Mouse (Mus musculus) cortical plate, adult 2 months (tissue): ENCODE measurements around the gene Map3k9.

Experiments
- CTCF ChIP-seq: fragments of 200-500 bp; IDR thresholded peaks from 2 replicates; pipeline ENCODE4 v1.5.1; 2011; ENCODE audit warnings: mild to moderate bottlenecking, control low read depth, low read length; ENCODE audit not compliant: insufficient read depth; ENCODE audit errors: extremely low read depth
- POLR2A ChIP-seq: fragments of 200-500 bp; IDR thresholded peaks from 2 replicates; pipeline ENCODE4 v1.6.1; 2011; ENCODE audit warnings: mild to moderate bottlenecking, low read length, control low read depth; ENCODE audit not compliant: insufficient read depth; ENCODE audit errors: extremely low read depth

DNA sequence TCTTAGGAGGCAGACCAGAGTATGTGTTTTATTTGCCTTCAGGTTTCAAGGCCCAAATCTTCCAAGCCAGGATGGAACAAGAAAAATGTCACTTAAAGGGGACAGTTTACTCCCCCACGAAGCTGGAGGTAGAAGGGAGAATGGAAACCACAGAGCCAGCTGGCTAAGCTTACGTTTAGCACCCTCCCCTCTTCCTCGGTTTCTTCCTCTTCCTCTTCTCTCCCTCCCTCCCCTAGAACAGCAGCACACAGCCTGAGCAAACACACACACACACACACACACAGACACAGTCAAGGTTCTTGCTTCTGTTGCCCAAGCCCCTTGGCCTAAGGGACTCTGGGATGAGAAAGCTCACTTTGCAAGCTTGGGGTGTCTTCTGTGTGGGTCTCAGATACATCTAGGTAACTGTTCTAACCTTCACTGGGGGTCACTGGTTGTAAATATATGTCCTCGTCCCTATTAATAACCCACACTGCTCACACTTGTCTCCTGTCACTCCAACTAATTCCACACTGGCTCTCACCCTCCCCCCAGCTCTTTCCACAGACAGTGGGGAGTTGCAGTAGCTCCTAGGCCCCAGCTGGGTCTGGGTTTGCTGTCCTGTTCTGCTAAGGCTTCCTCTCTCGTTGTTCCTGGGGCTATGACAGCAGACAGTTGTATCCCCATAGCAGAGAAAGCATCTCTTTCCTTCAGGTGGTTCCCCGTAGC lies 11.7 kb upstream of the Map3k9 start:
- TF ChIP-seq POLR2A (no peak), CTCF (no peak)
